Mouse (Mus musculus) erythroblast, embryonic 14.5 days (primary cell): ENCODE measurements around the gene Prdx3.

Experiments used
- GATA1 ChIP-seq: IDR thresholded peaks from 2 replicates; pipeline ENCODE4 v1.6.1; 2012; ENCODE audit warnings: low read length, inconsistent platforms, mixed read lengths
- TAL1 ChIP-seq: IDR thresholded peaks from 3 replicates; pipeline ENCODE4 v1.6.1; 2012; ENCODE audit warnings: low read length, inconsistent platforms, mixed read lengths

GRCm38 (mm10) chr19:60870489-60870888 is 3.9 kb downstream of the Prdx3 start:
- TF ChIP-seq TAL1 (no peak), GATA1 (no peak)
